Mouse (Mus musculus): ENCODE data around the gene 5830411N06Rik.

5830411N06Rik gene

GRCm38 (mm10) chr7:140247216-140247615, at the start of gene 5830411N06Rik:
TSS of gene 5830411N06Rik (plus strand) at chr7:140247284.
- DNase-seq (ENCODE audit: low spot score in 2 of 2) = no peak

GRCm38 (mm10) chr7:140201090-140201489, 46.0 kb upstream of the 5830411N06Rik start:
- no peak for DNase-seq (ENCODE audit: low spot score in 2 of 2)

GRCm38 (mm10) chr7:140205864-140206263, 41.2 kb upstream of the 5830411N06Rik start, which contains the start of gene Olfr524:
TSS of gene Olfr524 (minus strand) at chr7:140205964.
- DNase-seq (ENCODE audit: low spot score in 2 of 2) = no peak

- DNase-seq (ENCODE audit: low spot score in 2 of 2) = no peak
Observed at GRCm38 (mm10) chr7:140206904-140207303, 40.2 kb upstream of the 5830411N06Rik start.

- DNase-seq (ENCODE audit: low spot score in 2 of 2) = no peak
Observed at GRCm38 (mm10) chr7:140208153-140208552, 38.9 kb upstream of the 5830411N06Rik start.

- peak in 1 of 2 experiments; percentile 42 for DNase-seq (ENCODE audit: low spot score in 2 of 2)
Observed at GRCm38 (mm10) chr7:140208677-140209076, 38.4 kb upstream of the 5830411N06Rik start.

- DNase-seq (ENCODE audit: low spot score in 2 of 2) = no peak
Observed at GRCm38 (mm10) chr7:140213841-140214240, 33.2 kb upstream of the 5830411N06Rik start.

GRCm38 (mm10) chr7:140217967-140218366, 29.1 kb upstream of the 5830411N06Rik start, which contains the start of gene Cd163l1:
TSS of gene Cd163l1 (plus strand) at chr7:140218267.
- DNase-seq (ENCODE audit: low spot score in 2 of 2) = no peak

- no peak for DNase-seq (ENCODE audit: low spot score in 2 of 2)
Observed at GRCm38 (mm10) chr7:140219268-140219667, 27.8 kb upstream of the 5830411N06Rik start.

- DNase-seq (ENCODE audit: low spot score in 2 of 2) = no peak
Observed at GRCm38 (mm10) chr7:140220375-140220774, 26.7 kb upstream of the 5830411N06Rik start.

GRCm38 (mm10) chr7:140224209-140224608, 22.9 kb upstream of the 5830411N06Rik start:
- no peak for DNase-seq (ENCODE audit: low spot score in 2 of 2)

GRCm38 (mm10) chr7:140228476-140228875, 18.6 kb upstream of the 5830411N06Rik start:
- no peak for DNase-seq (ENCODE audit: low spot score in 2 of 2)

- DNase-seq (ENCODE audit: low spot score in 2 of 2) = no peak
Observed at GRCm38 (mm10) chr7:140231026-140231425, 16.1 kb upstream of the 5830411N06Rik start.

GRCm38 (mm10) chr7:140233696-140234095, 13.4 kb upstream of the 5830411N06Rik start:
- no peak for DNase-seq (ENCODE audit: low spot score in 2 of 2)

GRCm38 (mm10) chr7:140253780-140254299, 6.8 kb downstream of the 5830411N06Rik start:
- no peak for DNase-seq (ENCODE audit: low spot score in 2 of 2)

GRCm38 (mm10) chr7:140295746-140296145, 48.7 kb downstream of the 5830411N06Rik start:
- no peak for DNase-seq (ENCODE audit: low spot score in 2 of 2)

GRCm38 (mm10) chr7:140296876-140297275, 49.8 kb downstream of the 5830411N06Rik start:
- DNase-seq (ENCODE audit: low spot score in 2 of 2) = no peak

GRCm38 (mm10) chr7:140299416-140299815, 52.3 kb downstream of the 5830411N06Rik start:
- DNase-seq (ENCODE audit: low spot score in 2 of 2) = no peak

GRCm38 (mm10) chr7:140319861-140320385, 72.8 kb downstream of the 5830411N06Rik start:
- no peak for DNase-seq (ENCODE audit: low spot score in 2 of 2)

GRCm38 (mm10) chr7:140320558-140320957, 73.5 kb downstream of the 5830411N06Rik start, which contains the start of gene Olfr525:
TSS of gene Olfr525 (plus strand) at chr7:140320858.
- DNase-seq (ENCODE audit: low spot score in 2 of 2) = no peak

- no peak for DNase-seq (ENCODE audit: low spot score in 2 of 2)
Observed at GRCm38 (mm10) chr7:140321135-140321534, 74.1 kb downstream of the 5830411N06Rik start.

GRCm38 (mm10) chr7:140329766-140330304, 82.8 kb downstream of the 5830411N06Rik start:
- DNase-seq (ENCODE audit: low spot score in 2 of 2) = no peak

GRCm38 (mm10) chr7:140333717-140334116, 86.6 kb downstream of the 5830411N06Rik start, which contains the start of gene Olfr527:
TSS of gene Olfr527 (plus strand) at chr7:140334017.
- DNase-seq (ENCODE audit: low spot score in 2 of 2) = no peak

Data from spleen, postnatal 10 days (tissue).